Mouse (Mus musculus) right cerebral cortex, postnatal 36 days (tissue): Measurements from ENCODE around the gene Ltb.
A peak's percentile ranks its signal among the peaks of the same experiment; 100 is the strongest.

Experiments used
- DNase-seq, 2 experiments: peaks; one replicate each; pipeline ENCODE4 v3.0.0; 2022; ENCODE audit warnings: low spot score in 2 of 2, mixed read lengths in 1 of 2

Gene Ltb

DNA sequence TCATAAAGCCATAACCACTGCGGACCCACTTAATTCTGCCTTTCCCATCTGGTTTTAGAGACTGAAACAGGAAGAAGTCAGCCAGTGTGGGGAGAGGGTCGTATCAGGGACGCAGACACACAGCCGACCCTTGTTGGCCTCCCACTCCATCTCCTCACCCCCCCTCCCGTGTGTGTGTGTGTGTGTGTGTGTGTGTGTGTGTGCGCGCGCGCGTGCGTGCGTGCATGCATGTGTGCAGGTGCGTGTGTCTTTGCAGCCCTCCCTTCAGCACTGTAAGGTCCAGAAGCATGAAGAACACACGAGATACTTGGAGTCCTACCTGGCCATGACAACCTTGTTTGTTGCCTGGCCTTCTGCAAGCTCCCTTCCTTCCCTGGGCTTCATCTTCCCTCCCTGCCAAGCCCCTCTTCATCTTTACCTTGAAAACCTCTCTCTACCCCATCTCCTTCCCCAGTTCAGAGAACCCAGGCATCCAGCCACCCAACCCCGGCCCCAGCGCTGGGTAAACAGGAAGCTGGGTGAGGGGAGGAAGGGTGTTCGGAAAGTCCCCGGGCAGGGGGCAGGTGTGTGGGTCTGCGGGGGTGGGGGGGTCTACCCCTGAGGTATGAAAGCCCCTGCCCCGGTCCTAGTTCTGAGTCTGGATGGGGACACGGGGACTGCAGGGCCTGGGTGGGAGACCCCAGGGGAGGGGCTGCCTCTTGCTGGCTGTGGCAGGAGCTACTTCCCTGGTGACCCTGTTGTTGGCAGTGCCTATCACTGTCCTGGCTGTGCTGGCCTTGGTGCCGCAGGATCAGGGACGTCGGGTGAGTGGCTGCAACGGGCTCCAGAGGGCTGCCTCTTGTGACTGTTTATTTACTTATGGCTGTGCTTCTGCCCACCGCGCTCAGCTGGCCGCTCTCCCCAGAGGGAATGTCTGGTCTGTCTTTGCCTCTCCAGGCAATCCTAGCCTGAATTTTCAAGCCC, at the start of gene Ltb:
Gene Ltb, plus strand, starts transcription at position 559 of the 963 bp plus-strand sequence.
- DNase-seq = no peak

GRCm38 (mm10) chr17:35146139-35146538, 48.1 kb upstream of the Ltb start:
- no peak for DNase-seq

DNA sequence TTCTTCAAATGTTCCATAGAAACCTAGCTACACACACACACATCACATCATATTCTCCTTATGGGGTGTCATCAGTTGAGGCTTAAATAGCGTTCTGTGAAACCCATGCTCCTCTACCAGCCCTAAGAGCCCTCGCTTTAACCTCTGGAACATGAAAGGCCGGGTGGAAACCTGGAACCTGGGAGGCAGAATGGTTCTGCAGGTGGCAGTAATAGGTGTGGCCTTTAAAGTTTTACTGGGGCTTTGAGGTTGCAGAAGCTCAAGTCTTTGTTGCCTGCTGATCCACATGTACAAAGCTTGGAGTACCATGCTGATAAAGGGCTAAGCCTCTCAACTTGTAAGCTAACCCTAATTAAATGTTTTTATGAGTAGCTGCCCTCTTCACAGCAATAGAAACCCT, 46.9 kb upstream of the Ltb start:
- no peak for DNase-seq

DNA sequence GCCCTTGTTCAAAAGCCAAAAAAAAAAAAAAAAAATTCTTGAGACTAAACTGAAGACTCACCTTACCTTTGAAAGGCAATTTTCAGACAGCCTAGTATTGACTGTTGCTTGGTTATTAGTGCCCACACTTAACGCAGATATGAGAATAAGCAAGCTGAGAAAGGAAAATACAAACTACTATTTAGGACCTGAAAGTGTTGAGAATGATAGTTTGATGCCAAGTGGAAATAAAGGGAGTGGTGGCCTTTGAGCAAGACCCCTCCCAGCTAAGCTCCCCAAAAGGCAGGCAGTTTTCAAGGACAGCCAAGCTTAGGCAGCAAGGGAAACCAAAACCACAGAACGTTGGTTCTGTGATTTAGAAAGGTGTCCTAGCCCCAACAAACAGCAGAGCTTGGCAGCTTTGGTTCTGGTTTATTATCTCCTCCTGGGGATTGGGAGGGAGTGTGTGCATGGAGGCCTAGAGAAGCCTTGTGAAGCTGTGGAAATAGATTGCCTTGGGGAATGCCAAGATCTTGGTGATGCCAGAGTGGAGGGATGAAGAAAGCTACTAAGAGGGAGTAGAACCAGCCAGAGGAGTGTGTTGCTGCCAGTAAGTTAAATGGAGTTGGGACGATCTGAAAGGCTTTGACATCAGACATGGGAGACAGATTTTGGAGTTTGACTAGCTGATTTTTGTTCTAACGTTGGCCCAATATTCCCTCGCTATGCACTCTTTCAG, 46.2 kb upstream of the Ltb start:
- DNase-seq = no peak

GRCm38 (mm10) chr17:35152121-35152520, 42.1 kb upstream of the Ltb start:
- no peak for DNase-seq

- no peak for DNase-seq
Measured at GRCm38 (mm10) chr17:35153077-35153476, 41.2 kb upstream of the Ltb start.

DNA sequence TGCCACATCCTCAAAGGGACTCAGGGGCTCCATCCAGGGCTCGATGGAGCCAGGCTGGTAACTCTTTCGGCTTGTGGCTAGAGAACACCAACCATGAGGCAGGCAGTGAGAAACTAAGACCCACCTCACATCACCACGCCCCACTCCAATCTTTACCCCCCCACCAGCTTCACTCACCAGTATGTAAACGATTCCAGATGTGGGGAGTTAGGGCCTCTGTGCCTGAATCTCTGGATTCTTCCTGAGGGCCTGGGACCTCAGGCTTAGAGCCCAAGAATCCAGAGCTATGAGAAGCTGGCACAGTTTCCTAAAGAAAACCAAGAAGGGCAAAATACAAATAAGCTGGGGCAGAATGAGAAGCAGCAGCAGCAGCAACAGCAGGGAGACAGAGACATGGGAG, 40.3 kb upstream of the Ltb start:
- DNase-seq = no peak

DNA sequence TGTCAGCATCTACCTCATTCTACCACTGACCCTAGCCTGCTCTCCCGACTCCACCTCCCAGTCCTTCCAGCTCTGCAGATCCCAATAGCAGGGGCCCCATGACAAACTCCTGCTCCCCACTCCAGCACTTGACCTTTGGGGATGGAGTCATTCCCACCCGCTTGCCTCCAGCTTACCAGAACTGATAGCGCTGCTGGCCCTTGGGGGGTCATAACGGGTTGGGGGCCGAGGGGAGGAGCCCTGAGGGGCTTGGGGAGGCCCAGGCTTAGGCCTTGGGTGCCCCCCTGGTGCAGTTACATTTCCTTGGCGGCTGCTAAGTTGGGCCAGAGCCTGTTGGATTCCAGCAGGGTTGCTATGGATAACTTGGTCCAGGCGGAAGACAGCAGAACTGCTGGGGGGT, 39.6 kb upstream of the Ltb start:
- no peak for DNase-seq

- DNase-seq = no peak
Measured at GRCm38 (mm10) chr17:35155451-35155850, 38.8 kb upstream of the Ltb start.

- DNase-seq = no peak
Measured at GRCm38 (mm10) chr17:35156461-35157200, 37.6 kb upstream of the Ltb start.

DNA sequence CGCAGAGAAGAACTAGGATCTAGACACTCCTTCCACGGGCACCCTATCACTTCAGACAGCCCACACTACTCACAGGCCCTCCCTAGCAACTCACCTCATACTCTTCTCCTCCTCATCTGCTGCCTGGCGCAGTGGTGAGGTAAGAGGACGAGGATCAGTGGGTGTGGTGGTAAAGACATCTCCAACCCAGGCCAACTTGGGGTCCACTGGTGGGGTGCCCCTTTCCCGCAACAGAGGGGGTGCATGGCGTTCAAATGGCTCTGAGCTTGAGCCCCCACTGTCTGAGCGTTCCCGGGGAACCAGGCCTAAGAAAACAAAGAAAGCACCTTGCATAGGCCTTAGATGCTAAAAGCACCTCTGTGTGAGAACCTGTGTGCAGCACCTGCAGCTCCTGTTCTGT, 37.0 kb upstream of the Ltb start:
- no peak for DNase-seq

DNA sequence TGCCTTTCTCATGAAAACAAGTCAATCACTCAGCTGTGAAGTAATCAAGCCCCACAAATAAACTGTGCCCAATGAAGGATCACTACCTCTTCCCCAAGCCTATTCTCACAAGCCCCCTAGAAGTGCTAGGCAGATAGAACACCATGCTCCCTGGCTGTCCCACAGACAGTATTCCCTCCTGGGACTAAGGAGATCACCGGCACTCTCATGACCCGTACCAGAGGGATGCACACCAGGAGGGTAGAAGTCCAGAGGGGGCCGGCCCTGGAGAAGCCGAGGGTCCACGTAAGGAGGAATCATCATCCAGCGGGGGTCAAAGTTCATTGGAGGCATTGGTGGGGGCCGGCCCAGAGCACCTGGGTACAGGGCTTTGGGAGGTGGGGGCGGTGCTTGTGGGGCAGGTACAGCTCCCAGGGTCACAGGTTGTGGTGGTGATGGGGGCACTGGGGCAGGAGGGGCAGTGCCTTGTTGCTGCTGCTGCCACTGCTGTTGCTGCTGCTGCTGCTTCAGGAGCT, 36.5 kb upstream of the Ltb start:
- no peak for DNase-seq

DNA sequence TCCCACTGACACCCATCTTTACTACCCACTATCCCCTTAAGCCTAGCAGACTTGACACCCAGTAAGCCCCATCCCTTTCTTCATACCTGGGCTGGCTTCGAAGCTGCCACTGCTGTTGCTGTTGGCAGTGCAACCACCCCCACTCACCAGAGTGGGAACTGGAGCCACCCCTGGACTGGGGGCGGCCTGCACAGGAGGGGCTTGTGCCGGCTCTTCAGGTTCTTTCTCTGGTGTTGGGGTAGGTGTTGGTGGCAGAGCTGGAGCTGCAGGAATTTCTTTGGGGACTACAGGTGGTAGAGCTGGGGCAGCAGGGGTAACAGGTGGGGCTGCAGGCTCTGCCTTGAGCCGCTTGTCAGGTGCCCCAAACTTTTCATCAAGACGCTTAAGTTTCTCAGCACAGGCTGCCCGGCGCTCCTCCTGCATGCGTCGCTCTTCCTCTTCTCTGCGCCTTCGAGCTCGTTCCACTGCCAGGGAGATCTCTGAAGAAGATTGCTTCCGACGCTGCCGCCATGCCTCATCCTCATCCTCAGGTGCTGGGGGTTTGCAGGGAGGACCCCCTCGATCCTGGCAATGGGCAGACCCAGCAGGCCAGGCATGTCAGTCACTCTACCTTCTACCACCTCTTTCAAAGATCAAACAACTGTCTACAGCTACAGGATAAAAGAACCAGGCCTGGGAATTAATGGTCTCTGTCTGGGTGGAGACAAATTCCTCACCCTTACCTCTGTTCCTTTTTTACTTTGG, 35.2 kb upstream of the Ltb start:
- DNase-seq = no peak

DNA sequence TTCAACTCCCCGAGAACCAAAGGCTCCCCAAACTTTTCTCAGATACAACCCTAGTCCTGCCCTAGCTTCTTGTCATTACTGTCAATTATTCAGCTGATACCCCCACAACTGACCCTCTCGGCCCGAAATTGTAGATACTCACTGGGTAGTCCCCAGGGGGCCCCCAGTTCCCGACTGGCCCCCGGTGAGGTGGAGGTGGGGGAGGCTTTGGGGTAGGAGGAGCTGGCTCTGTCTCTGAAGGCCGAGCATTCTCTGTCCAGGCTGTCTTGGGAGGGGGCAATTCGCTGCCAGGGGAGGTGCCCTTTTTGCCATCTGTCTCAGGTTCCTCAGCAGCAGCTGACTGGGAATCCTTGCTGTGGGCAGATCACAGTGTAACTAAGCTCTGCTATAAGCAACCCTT, 34.6 kb upstream of the Ltb start:
- DNase-seq = no peak

DNA sequence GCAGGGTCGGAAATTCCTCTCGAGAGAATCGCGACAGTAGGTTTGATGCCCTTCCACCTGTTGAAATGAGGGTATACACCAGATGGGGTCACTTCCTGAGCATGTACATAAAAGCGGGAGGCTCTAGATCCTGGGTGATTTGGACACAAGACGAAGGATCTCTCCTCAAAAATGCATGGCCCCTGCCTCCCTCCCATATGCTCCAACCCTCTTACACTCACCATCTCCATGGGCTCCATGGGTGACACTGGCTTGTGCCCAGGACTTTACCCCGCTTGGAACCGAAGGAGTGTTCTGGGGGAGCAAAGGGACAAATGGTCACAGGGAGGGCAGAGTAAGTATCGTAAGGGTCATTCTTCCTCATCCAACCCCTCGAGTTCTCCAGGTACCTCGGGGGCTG, 32.8 kb upstream of the Ltb start:
- DNase-seq = no peak

GRCm38 (mm10) chr17:35162121-35162520, 32.1 kb upstream of the Ltb start:
- DNase-seq = no peak

GRCm38 (mm10) chr17:35162730-35163129, 31.5 kb upstream of the Ltb start:
- DNase-seq = no peak

- no peak for DNase-seq
Measured at GRCm38 (mm10) chr17:35163326-35164081, 30.7 kb upstream of the Ltb start.

- DNase-seq = no peak
Measured at GRCm38 (mm10) chr17:35164218-35164567, 30.0 kb upstream of the Ltb start.

DNA sequence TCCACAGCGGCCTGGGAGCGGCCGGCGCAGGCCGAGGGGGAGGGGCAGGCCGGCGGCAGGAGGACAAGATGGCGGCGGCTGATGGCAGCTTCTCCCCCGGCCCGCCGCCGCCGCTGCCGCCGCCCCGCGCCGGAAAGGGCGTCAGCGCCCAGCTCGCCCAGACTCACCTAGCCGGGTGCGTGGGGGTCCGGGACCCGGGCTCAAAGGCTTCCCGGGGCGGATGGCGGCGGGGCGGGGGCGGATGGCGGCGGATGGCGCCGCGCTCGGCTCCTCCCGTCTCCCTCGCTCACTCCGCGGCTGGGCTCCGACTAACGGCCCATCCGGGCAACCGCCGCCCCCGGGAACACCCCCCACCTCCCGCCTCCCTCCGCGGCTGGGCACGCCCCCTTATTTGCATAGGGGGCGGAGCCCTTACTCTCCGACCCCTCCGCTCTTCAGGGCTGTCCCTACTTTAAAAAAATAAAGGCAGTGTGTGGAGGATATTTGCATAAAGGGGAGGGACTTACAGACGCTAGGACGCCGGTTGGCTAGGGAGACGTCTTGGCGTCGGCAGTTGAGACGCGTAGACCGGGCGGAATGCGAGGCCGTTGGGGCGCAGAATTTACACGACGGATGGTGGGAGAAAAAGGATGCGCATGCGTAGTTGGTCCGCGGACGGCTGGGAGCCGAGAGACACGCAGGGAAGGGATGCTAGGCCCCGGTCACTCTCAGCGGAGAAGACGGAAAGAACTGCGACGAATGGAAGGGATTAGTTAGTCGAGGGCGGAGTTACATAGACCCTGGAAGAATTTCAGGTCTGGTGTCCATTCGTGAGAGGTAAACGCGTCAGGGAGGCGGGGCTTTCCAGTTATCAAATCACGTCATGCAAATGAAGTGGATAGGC, 29.4 kb upstream of the Ltb start, which contains the start of gene Prrc2a:
Gene Prrc2a, minus strand, starts transcription at position 330 of the 883 bp plus-strand sequence.
- DNase-seq = peak; percentile 99
